Mouse (Mus musculus): ENCODE results near the gene Tub. TPM values are rescaled to one million over a fixed set of nuclear protein-coding genes. Genes with fewer than 3 reads are reported as not detected.

The Tub gene
- polyA plus RNA-seq, 1 experiment: 3.8 TPM

DNA sequence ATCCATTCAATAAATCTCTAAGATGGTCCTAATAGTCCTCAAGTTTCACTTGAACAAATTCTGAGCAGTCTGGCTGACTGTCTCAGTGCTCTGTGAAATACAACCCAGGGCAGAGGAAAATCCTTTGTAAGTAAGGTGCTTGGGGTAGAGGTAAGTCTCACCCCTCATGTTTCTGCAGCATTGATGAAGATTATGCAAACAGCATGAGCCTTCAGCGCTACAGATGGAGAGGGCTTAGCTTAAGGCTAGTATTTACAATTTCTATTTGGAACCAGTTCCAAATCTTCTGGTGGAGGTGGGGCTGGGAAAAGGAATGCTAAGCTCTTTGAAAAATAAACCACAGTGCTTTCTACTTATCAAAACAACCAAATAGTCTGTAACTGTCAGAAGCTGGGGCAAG lies 88.8 kb downstream of the Tub start:
- Histone ChIP-seq H3K27ac (ENCODE audit: insufficient read depth, low read length) (no peak overlapping the region), H3K9ac (ENCODE audit: low read depth, poor library complexity, severe bottlenecking) (no peak overlapping the region)
- no peak for TF ChIP-seq POLR2A (IDR thresholded peaks at IDR 0.05; ENCODE audit: insufficient read depth, low read length)
- no peak for TF ChIP-seq EP300 (IDR thresholded peaks at IDR 0.05; ENCODE audit: insufficient read depth, low read depth, low read length)
- TF ChIP-seq CTCF (IDR thresholded peaks at IDR 0.05; ENCODE audit: low read depth, low read length): no peak

DNA sequence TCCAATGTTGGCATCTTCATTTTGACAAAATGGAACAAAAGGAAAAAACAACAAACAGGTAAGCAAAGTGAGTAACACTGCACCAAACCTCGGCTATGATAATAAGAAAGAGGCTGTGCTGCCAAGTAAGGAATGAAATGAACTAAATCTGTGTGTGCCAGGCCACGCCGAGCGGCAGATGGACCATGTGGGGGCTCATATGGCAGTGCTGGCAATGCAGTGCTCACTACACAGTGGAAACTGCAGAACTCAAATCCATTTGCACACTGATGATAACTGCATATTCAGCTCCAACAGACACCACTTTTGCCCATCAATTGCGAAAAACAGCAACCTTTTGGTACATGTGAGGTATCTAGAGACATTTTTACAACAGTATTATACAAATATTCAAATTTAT lies 89.3 kb downstream of the Tub start:
- Histone ChIP-seq H3K4me3 (ENCODE audit: low read depth, low read length) (no peak overlapping the region), H3K4me1 (ENCODE audit: control insufficient read depth, insufficient read depth, low read length) (no peaks in the 10 kb centered on the region), H3K9me3 (replicated peaks; ENCODE audit: control insufficient read depth, insufficient read depth, low read length, poor library complexity, severe bottlenecking) (no peaks in the 10 kb centered on the region), H3K9ac (ENCODE audit: low read depth, poor library complexity, severe bottlenecking) (no peak overlapping the region), H3K27ac (ENCODE audit: insufficient read depth, low read length) (no peak overlapping the region), H3K27me3 (ENCODE audit: control insufficient read depth, insufficient read depth, low read length, poor library complexity, severe bottlenecking) (no peaks in the 10 kb centered on the region), H3K36me3 (ENCODE audit: control insufficient read depth, insufficient read depth, low read length, poor library complexity, severe bottlenecking) (no peaks in the 10 kb centered on the region)
- no peak for TF ChIP-seq POLR2A (IDR thresholded peaks at IDR 0.05; ENCODE audit: insufficient read depth, low read length)
- no peak for TF ChIP-seq CTCF (IDR thresholded peaks at IDR 0.05; ENCODE audit: low read depth, low read length)
- no peak for TF ChIP-seq EP300 (IDR thresholded peaks at IDR 0.05; ENCODE audit: insufficient read depth, low read depth, low read length)

More for the DNA sequence above, 88.8 kb downstream of the Tub start:
- H3K27me3 ChIP-seq (ENCODE audit: control insufficient read depth, insufficient read depth, low read length, poor library complexity, severe bottlenecking): no peaks in the 10 kb centered on the region
- H3K9me3 ChIP-seq (replicated peaks; ENCODE audit: control insufficient read depth, insufficient read depth, low read length, poor library complexity, severe bottlenecking): no peaks in the 10 kb centered on the region
- H3K4me1 ChIP-seq (ENCODE audit: control insufficient read depth, insufficient read depth, low read length): no peaks in the 10 kb centered on the region
- H3K4me3 ChIP-seq (ENCODE audit: low read depth, low read length): no peak overlapping the region
- H3K36me3 ChIP-seq (ENCODE audit: control insufficient read depth, insufficient read depth, low read length, poor library complexity, severe bottlenecking): no peaks in the 10 kb centered on the region

DNA sequence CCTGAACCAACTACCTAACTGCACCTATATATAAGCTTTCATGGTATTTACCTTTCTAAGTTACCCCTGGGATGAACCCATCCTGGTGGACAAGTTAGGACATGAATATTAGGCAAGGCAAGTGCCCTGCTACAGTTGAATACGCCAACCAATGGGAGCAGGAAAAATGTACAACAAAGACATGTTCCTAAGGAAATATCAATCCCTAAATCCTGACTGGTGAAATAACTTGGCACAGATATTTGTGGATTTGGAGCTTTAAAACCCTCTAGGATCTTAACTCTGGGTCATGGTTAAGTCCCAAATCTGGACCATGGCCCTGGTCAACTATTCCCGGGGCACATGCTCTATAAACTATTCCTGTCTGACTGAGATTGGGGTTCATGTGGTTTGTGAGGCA lies 95.7 kb downstream of the Tub start:
- TF ChIP-seq POLR2A (IDR thresholded peaks at IDR 0.05; ENCODE audit: insufficient read depth, low read length) (no peak), EP300 (IDR thresholded peaks at IDR 0.05; ENCODE audit: insufficient read depth, low read depth, low read length) (no peak), CTCF (IDR thresholded peaks at IDR 0.05; ENCODE audit: low read depth, low read length) (no peak)
- no peak overlapping the region for H3K9ac ChIP-seq (ENCODE audit: low read depth, poor library complexity, severe bottlenecking)
- H3K36me3 ChIP-seq (ENCODE audit: control insufficient read depth, insufficient read depth, low read length, poor library complexity, severe bottlenecking): no peaks in the 10 kb centered on the region
- no peaks in the 10 kb centered on the region for H3K4me1 ChIP-seq (ENCODE audit: control insufficient read depth, insufficient read depth, low read length)
- no peak overlapping the region for H3K27ac ChIP-seq (ENCODE audit: insufficient read depth, low read length)
- H3K4me3 ChIP-seq (ENCODE audit: low read depth, low read length): no peak overlapping the region
- H3K9me3 ChIP-seq (replicated peaks; ENCODE audit: control insufficient read depth, insufficient read depth, low read length, poor library complexity, severe bottlenecking): no peaks in the 10 kb centered on the region
- H3K27me3 ChIP-seq (ENCODE audit: control insufficient read depth, insufficient read depth, low read length, poor library complexity, severe bottlenecking): no peaks in the 10 kb centered on the region

DNA sequence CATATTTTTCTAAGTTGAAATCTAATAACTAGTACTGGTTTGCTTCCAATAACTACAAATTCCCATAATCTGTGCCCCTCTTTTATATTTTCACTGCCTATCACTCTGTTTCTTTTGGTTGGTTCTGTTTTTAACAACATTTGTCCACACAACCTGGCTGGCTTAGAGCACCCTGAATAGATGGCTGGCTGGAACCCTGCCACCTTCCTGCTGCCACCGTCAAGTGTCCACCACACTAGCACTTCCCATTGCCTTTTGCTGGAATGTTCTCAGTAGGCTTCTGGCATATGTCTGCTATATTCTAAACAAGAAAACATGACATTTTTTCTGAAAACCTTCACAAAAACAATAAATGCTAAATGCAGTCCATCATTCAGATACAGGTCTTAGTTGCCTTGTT lies 100.7 kb downstream of the Tub start:
- H3K36me3 ChIP-seq (ENCODE audit: control insufficient read depth, insufficient read depth, low read length, poor library complexity, severe bottlenecking): no peaks in the 10 kb centered on the region
- no peak overlapping the region for H3K9ac ChIP-seq (ENCODE audit: low read depth, poor library complexity, severe bottlenecking)
- TF ChIP-seq CTCF (IDR thresholded peaks at IDR 0.05; ENCODE audit: low read depth, low read length) (no peak), POLR2A (IDR thresholded peaks at IDR 0.05; ENCODE audit: insufficient read depth, low read length) (no peak), EP300 (IDR thresholded peaks at IDR 0.05; ENCODE audit: insufficient read depth, low read depth, low read length) (no peak)
- H3K27ac ChIP-seq (ENCODE audit: insufficient read depth, low read length): no peak overlapping the region
- no peaks in the 10 kb centered on the region for H3K27me3 ChIP-seq (ENCODE audit: control insufficient read depth, insufficient read depth, low read length, poor library complexity, severe bottlenecking)
- H3K4me3 ChIP-seq (ENCODE audit: low read depth, low read length): no peak overlapping the region
- no peaks in the 10 kb centered on the region for H3K9me3 ChIP-seq (replicated peaks; ENCODE audit: control insufficient read depth, insufficient read depth, low read length, poor library complexity, severe bottlenecking)
- no peaks in the 10 kb centered on the region for H3K4me1 ChIP-seq (ENCODE audit: control insufficient read depth, insufficient read depth, low read length)

DNA sequence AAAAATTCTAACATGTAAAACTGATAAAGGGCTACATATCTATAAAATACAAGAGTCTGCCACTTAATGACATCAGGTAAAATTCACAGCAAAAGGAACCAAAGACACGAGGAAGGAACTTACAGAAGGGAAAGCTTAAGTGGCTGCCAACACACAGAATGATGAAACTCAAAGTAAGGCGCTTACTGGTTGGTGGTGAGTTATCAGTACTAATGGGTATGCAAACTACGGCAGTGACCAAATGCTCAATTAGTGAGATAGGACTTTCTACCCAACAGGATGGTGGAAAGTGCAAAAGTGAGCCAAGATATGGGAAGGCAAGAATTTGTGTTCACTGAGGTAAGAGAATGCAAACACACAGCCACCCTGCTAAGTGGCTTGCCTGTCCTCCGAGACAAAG lies 109.4 kb downstream of the Tub start:
- no peaks in the 10 kb centered on the region for H3K9me3 ChIP-seq (replicated peaks; ENCODE audit: control insufficient read depth, insufficient read depth, low read length, poor library complexity, severe bottlenecking)
- no peak overlapping the region for H3K9ac ChIP-seq (ENCODE audit: low read depth, poor library complexity, severe bottlenecking)
- TF ChIP-seq EP300 (IDR thresholded peaks at IDR 0.05; ENCODE audit: insufficient read depth, low read depth, low read length): no peak
- TF ChIP-seq POLR2A (IDR thresholded peaks at IDR 0.05; ENCODE audit: insufficient read depth, low read length): no peak
- no peak for TF ChIP-seq CTCF (IDR thresholded peaks at IDR 0.05; ENCODE audit: low read depth, low read length)
- H3K27ac ChIP-seq (ENCODE audit: insufficient read depth, low read length): no peak overlapping the region
- H3K4me1 ChIP-seq (ENCODE audit: control insufficient read depth, insufficient read depth, low read length): no peaks in the 10 kb centered on the region
- no peaks in the 10 kb centered on the region for H3K36me3 ChIP-seq (ENCODE audit: control insufficient read depth, insufficient read depth, low read length, poor library complexity, severe bottlenecking)
- no peak overlapping the region for H3K4me3 ChIP-seq (ENCODE audit: low read depth, low read length)
- no peaks in the 10 kb centered on the region for H3K27me3 ChIP-seq (ENCODE audit: control insufficient read depth, insufficient read depth, low read length, poor library complexity, severe bottlenecking)

DNA sequence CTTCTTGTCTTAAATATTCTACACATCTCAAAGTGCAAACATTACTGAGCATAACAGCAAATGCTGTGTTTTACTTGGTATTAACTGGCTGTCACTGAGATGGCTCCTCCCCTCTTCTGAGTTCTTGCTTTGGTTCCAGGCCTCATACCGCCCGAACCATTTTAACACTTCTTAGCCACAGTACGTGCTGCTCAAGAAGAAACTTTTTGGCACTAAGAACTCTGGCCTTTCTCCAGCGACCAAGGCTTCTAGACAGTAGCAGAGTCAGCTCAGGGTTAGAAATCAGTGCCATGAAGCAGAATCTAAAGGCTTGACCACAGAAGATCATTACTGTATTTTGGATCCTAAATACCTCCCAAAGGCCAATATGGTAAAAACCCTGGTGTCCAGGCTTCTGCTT lies 119.5 kb downstream of the Tub start:
- Histone ChIP-seq H3K9ac (ENCODE audit: low read depth, poor library complexity, severe bottlenecking) (no peak overlapping the region), H3K27me3 (ENCODE audit: control insufficient read depth, insufficient read depth, low read length, poor library complexity, severe bottlenecking) (no peaks in the 10 kb centered on the region), H3K27ac (ENCODE audit: insufficient read depth, low read length) (no peak overlapping the region), H3K4me3 (ENCODE audit: low read depth, low read length) (no peak overlapping the region), H3K36me3 (ENCODE audit: control insufficient read depth, insufficient read depth, low read length, poor library complexity, severe bottlenecking) (no peaks in the 10 kb centered on the region), H3K4me1 (ENCODE audit: control insufficient read depth, insufficient read depth, low read length) (no peaks in the 10 kb centered on the region), H3K9me3 (replicated peaks; ENCODE audit: control insufficient read depth, insufficient read depth, low read length, poor library complexity, severe bottlenecking) (peaks cover 15% of the 10 kb centered on the region)
- TF ChIP-seq POLR2A (IDR thresholded peaks at IDR 0.05; ENCODE audit: insufficient read depth, low read length) (no peak), CTCF (IDR thresholded peaks at IDR 0.05; ENCODE audit: low read depth, low read length) (no peak), EP300 (IDR thresholded peaks at IDR 0.05; ENCODE audit: insufficient read depth, low read depth, low read length) (no peak)
